Mouse (Mus musculus) heart, embryonic 10.5 days (tissue): ENCODE data around the gene Cntfr. TPM values are rescaled to one million over a fixed set of nuclear protein-coding genes. Genes with fewer than 3 reads are reported as not detected.
A peak's percentile ranks its signal among the peaks of the same experiment; 100 is the strongest.

Experiments
- DNase-seq: peaks from one replicate; pipeline ENCODE4 v3.0.0-alpha.2; 2017; ENCODE audit warnings: low spot score
- H3K27ac ChIP-seq: fragments of 300-500 bp; sonication (generic); 2 replicates; pipeline ENCODE4 v1.5.1; 2016; ENCODE audit warnings: mild to moderate bottlenecking
- H3K27me3 ChIP-seq: fragments of 300-500 bp; sonication (generic); 2 replicates; pipeline ENCODE4 v1.6.1; 2016; ENCODE audit warnings: mild to moderate bottlenecking; ENCODE audit not compliant: poor library complexity, insufficient read depth, severe bottlenecking
- H3K36me3 ChIP-seq: fragments of 300-500 bp; sonication (generic); 2 replicates; pipeline ENCODE4 v1.6.1; 2016; ENCODE audit warnings: mild to moderate bottlenecking, moderate library complexity
- H3K4me1 ChIP-seq: fragments of 300-500 bp; sonication (generic); 2 replicates; pipeline ENCODE4 v1.6.1; 2016; ENCODE audit warnings: mild to moderate bottlenecking
- H3K4me3 ChIP-seq: fragments of 300-500 bp; sonication (generic); 2 replicates; pipeline ENCODE4 v1.5.1; 2016; ENCODE audit warnings: mild to moderate bottlenecking, moderate library complexity
- H3K9me3 ChIP-seq: fragments of 300-500 bp; sonication (generic); 2 replicates; pipeline ENCODE4 v1.6.1; 2016; ENCODE audit warnings: mild to moderate bottlenecking, moderate library complexity
- WGBS: fragments of 180-500 bp; shearing (Covaris S2); methylation state at CpG from one replicate; pipeline ENCODE4 v1.1.7; 2016; 5-methylcytosine and 5-hydroxymethylcytosine counted together
- polyA plus RNA-seq: library from polyadenylated mRNA; unstranded; fragments of >200 nt; fragmentation: Nextera tagmentation; extraction: Ambion mirVana; gene quantifications from 2 replicates; pipeline ENCODE4 v1.2.1, GENCODE M21; 2016

Cntfr gene
- polyA plus RNA-seq, 1 experiment from 2014 or later, result 8.9 TPM

- H3K4me3 ChIP-seq, result peak overlapping the region; percentile 8; the same call in 1 of the 2 replicates
- peak overlapping the region; percentile 79 for H3K27ac ChIP-seq
- H3K4me1 ChIP-seq, result peaks cover 62% of the 10 kb centered on the region
- H3K9me3 ChIP-seq, result no peaks in the 10 kb centered on the region
- WGBS, result 0% methylated on average over 5 of the region's 8 CpGs
- H3K36me3 ChIP-seq, result no peaks in the 10 kb centered on the region
- H3K27me3 ChIP-seq, result peaks cover 79% of the 10 kb centered on the region
- no peak for DNase-seq
Observed at GRCm38 (mm10) chr4:41665009-41665675, 31.7 kb downstream of the Cntfr start.

DNA sequence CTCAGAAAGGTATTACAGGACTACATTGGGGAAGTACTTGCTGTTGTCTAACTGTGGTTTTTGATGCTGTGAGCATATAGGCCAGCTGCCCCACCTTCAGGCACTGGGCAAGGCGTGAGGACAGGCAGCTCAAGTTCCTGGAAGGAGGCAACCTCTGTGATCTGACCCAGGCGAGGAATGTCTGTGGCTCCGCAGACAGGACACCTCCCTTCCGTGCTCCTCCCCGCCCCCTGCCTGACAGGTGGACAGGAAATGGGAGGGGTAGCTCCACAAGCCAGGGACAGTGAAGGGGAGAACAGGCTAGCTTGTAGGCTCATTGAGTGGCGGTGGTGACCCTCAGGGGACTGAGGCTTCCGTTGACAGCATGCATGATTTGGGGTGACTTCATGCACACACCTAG lies 32.4 kb downstream of the Cntfr start:
- H3K27ac ChIP-seq, result peak overlapping the region; percentile 79; the same call in 1 of the 2 replicates
- H3K9me3 ChIP-seq, result no peaks in the 10 kb centered on the region
- H3K4me1 ChIP-seq, result peaks cover 68% of the 10 kb centered on the region
- DNase-seq, result no peak
- H3K36me3 ChIP-seq, result no peaks in the 10 kb centered on the region
- WGBS, result 28% methylated on average over 7 of the region's 7 CpGs
- peaks cover 81% of the 10 kb centered on the region for H3K27me3 ChIP-seq
- H3K4me3 ChIP-seq, result peak overlapping the region; percentile 8; the same call in 1 of the 2 replicates

GRCm38 (mm10) chr4:41663614-41664013 lies 33.3 kb downstream of the Cntfr start:
- H3K4me1 ChIP-seq, result peaks cover 77% of the 10 kb centered on the region
- no peaks in the 10 kb centered on the region for H3K9me3 ChIP-seq
- peaks cover 86% of the 10 kb centered on the region for H3K27me3 ChIP-seq
- no peaks in the 10 kb centered on the region for H3K36me3 ChIP-seq
- peak overlapping the region; percentile 4; the same call in 1 of the 2 replicates for H3K27ac ChIP-seq
- no peak for DNase-seq
- 16% methylated on average over 9 of the region's 9 CpGs for WGBS
- peak overlapping the region; percentile 3; the same call in 1 of the 2 replicates for H3K4me3 ChIP-seq

GRCm38 (mm10) chr4:41662723-41663122 lies 34.2 kb downstream of the Cntfr start:
- no peak for DNase-seq
- Histone ChIP-seq H3K27ac (peak overlapping the region; percentile 42; the same call in 1 of the 2 replicates), H3K27me3 (peaks cover 87% of the 10 kb centered on the region), H3K4me1 (peaks cover 86% of the 10 kb centered on the region), H3K4me3 (no peak overlapping the region), H3K9me3 (no peaks in the 10 kb centered on the region), H3K36me3 (no peaks in the 10 kb centered on the region)
- WGBS, result 59% methylated on average over 11 of the region's 11 CpGs

DNA sequence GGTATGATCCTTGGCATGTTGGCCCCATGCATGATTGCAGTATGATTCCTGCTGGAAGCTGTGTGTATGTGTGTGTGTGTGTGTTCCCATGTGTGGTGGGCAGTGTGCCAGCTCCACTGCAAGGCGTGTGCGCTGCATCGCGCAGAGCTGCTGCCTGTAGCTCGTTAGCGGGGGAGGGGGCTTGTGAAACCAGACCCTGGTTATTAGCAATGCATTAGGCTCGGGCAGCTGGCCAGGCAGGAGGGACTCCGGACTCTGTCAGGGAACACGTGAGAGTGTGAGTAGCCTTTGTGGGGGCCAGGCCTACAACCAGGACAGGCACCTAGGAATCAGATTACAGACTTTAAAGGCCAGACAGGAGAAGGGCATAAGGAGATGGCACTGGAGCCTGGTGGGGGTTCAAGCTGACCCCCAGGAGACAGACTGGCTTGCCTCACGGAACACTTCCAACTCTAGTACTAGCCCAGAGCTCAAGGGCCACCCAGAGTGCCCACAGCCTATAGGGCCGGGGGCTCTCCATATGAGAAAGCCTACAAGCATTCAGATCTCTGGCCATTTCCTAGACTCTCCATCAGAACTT lies 35.9 kb downstream of the Cntfr start:
- Histone ChIP-seq H3K9me3 (no peaks in the 10 kb centered on the region), H3K27ac (peak overlapping the region; percentile 47; the same call in 1 of the 2 replicates), H3K36me3 (no peaks in the 10 kb centered on the region), H3K4me3 (no peak overlapping the region), H3K4me1 (peaks cover 82% of the 10 kb centered on the region), H3K27me3 (peaks cover 96% of the 10 kb centered on the region)
- 32% methylated on average over 11 of the region's 11 CpGs for WGBS
- no peak for DNase-seq

DNA sequence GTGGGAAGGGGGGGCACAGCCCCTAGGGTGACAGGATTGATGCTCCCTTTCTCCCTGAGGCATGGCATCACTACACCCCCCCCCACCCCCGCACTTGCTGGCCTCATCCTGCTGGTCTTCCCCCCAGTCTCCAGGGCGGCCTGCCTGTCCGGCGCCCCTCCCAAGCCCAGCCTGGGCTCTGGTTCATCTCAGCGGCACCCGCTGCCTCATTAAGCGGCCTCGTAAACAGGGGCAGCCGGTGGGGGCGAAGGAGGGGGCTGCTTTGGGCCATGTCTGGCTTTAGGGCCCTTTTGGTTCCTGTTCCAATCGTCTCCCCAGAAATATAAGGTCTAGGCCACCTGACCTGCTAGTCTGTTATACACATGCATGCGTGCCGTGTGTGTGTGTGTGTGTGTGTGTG lies 37.3 kb downstream of the Cntfr start:
- H3K36me3 ChIP-seq, result no peaks in the 10 kb centered on the region
- H3K4me3 ChIP-seq, result no peak overlapping the region
- peaks cover 70% of the 10 kb centered on the region for H3K4me1 ChIP-seq
- peaks cover 93% of the 10 kb centered on the region for H3K27me3 ChIP-seq
- peak overlapping the region; percentile 67 for H3K27ac ChIP-seq
- DNase-seq, result no peak
- no peaks in the 10 kb centered on the region for H3K9me3 ChIP-seq
- WGBS, result 31% methylated on average over 13 of the region's 13 CpGs

DNA sequence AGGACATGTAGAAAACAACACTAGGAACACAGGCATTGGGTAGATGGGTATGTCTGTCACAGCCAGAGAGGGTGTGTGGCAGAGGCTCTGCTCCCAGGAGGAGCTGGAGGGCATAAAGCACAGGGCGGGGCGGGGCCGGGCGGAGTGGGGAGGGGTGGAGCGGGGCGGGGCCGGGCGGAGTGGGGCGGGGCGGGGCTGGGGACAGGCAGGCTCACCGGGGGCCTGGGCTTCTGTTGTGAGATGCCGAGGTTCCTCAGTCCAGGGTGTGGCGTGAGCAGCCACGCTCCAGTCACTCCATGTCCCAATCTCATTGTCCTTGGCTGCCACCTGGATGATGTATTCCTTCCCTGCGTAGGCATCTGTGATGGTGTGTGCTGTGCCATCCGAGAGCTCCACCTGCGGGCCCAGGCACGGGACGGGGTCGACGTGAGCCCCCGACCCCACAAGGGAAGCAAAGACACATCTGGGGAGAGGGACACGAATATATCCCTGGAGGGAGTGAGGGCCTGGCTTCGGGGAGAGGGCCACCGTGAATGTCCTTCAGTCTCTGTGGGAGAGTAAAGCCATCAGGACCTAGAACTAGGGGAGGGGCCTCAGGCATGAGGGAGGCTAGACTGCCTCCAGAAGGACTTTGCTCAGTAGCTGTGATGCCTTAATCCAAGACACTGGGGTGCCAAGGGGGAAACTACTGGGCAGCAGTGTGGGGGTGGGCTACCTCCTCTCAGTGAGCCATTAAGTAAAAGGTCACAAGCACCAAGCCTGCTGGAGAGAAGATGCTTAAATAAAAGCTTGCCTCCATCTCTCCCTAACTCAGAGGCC lies 38.1 kb downstream of the Cntfr start:
- no peaks in the 10 kb centered on the region for H3K9me3 ChIP-seq
- no peaks in the 10 kb centered on the region for H3K36me3 ChIP-seq
- no peak overlapping the region for H3K4me3 ChIP-seq
- no peak for DNase-seq
- peaks cover 66% of the 10 kb centered on the region for H3K4me1 ChIP-seq
- H3K27ac ChIP-seq, result peak overlapping the region; percentile 67
- H3K27me3 ChIP-seq, result peaks cover 85% of the 10 kb centered on the region
- WGBS, result 10% methylated on average over 25 of the region's 25 CpGs

DNA sequence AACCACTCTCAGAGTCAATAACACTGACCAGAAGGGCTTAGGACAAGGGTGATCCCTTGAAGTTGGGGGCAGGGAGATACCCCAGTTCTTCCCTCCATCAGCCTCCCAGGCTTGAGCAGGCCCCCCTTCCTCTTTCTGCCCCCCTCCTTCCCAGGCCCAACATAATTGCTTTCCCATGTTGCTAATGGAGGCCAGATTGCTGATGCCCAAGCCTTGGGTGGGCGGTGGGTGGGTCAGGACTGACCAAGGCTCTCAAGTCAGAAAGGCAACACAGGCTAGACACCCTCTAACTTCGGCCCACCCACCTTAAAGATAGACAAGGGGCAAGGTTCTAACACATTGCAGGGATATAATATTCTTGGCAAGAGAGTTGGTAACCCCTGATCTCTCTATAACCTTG lies 41.4 kb downstream of the Cntfr start:
- Histone ChIP-seq H3K4me3 (no peak overlapping the region), H3K9me3 (no peaks in the 10 kb centered on the region), H3K36me3 (no peaks in the 10 kb centered on the region), H3K4me1 (peaks cover 34% of the 10 kb centered on the region), H3K27me3 (peaks cover 61% of the 10 kb centered on the region), H3K27ac (no peak overlapping the region)
- no peak for DNase-seq
- WGBS, result 76% methylated on average over 2 of the region's 2 CpGs

- Histone ChIP-seq H3K27me3 (peaks cover 48% of the 10 kb centered on the region), H3K4me3 (no peak overlapping the region), H3K4me1 (peaks cover 21% of the 10 kb centered on the region), H3K36me3 (no peaks in the 10 kb centered on the region), H3K9me3 (no peaks in the 10 kb centered on the region), H3K27ac (no peak overlapping the region)
- 16% methylated on average over 7 of the region's 7 CpGs for WGBS
- DNase-seq, result no peak
Observed at GRCm38 (mm10) chr4:41654217-41654616, 42.7 kb downstream of the Cntfr start.

GRCm38 (mm10) chr4:41653730-41654129 lies 43.2 kb downstream of the Cntfr start:
- H3K36me3 ChIP-seq, result no peaks in the 10 kb centered on the region
- H3K4me3 ChIP-seq, result no peak overlapping the region
- no peak overlapping the region for H3K27ac ChIP-seq
- WGBS, result 41% methylated on average over 6 of the region's 6 CpGs
- H3K9me3 ChIP-seq, result no peaks in the 10 kb centered on the region
- H3K27me3 ChIP-seq, result peaks cover 43% of the 10 kb centered on the region
- H3K4me1 ChIP-seq, result peaks cover 16% of the 10 kb centered on the region
- DNase-seq, result no peak

- Histone ChIP-seq H3K4me1 (peaks cover 12% of the 10 kb centered on the region), H3K27ac (no peak overlapping the region), H3K27me3 (peaks cover 39% of the 10 kb centered on the region), H3K9me3 (no peaks in the 10 kb centered on the region), H3K4me3 (no peak overlapping the region), H3K36me3 (no peaks in the 10 kb centered on the region)
- no peak for DNase-seq
- WGBS, result 43% methylated on average over 6 of the region's 6 CpGs
Observed at GRCm38 (mm10) chr4:41653296-41653695, 43.6 kb downstream of the Cntfr start.

DNA sequence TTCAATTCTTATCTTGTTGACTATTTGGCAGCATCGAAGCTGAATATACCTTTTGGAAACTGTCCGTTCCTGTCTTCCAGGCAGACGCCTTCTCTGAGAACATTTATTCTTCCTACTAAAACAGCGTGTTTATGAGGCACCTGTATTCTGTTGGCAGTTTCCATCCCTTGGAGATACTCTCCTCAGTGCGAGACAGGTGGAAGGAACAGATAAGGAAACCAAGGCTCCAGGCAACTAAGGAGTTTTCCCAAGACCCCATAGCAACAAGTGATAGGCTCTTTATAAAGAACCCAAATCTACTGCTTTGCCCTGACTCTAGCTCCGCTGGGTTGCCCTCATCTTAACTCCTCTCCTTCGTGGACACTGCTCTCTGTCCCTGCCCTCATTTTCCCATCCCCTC lies 48.3 kb downstream of the Cntfr start:
- WGBS, result 58% methylated on average over 7 of the region's 7 CpGs
- H3K4me1 ChIP-seq, result no peaks in the 10 kb centered on the region
- H3K27me3 ChIP-seq, result 0 out of 2 replicates have a peak, but pooled peaks cover 5% of the 10 kb centered on the region
- no peaks in the 10 kb centered on the region for H3K36me3 ChIP-seq
- H3K9me3 ChIP-seq, result no peaks in the 10 kb centered on the region
- H3K4me3 ChIP-seq, result no peak overlapping the region
- no peak overlapping the region for H3K27ac ChIP-seq
- DNase-seq, result no peak

DNA sequence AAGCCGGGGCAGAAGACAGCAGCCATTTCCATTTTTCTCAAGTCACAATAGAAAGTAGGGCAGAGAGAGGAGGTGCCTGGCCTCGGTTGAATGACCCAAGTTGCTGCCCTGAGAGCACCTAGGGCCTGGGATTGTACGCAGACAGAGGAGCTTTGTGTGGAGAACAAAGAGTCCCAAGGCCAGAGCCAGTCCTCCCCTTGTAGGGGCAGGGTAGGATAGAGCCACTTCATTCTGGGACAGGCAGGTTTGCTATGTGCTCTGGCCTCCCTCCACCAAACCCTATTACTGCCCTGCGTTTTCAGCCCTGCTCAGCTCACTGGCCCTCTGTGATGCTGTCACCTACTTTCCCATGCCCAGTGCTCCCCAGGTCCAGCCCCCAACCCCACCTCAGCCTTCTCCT lies 48.7 kb downstream of the Cntfr start:
- Histone ChIP-seq H3K27me3 (0 out of 2 replicates have a peak, but pooled peaks cover 5% of the 10 kb centered on the region), H3K36me3 (no peaks in the 10 kb centered on the region), H3K27ac (no peak overlapping the region), H3K9me3 (no peaks in the 10 kb centered on the region), H3K4me3 (no peak overlapping the region), H3K4me1 (no peaks in the 10 kb centered on the region)
- DNase-seq, result no peak
- 61% methylated on average over 4 of the region's 4 CpGs for WGBS
